Mouse (Mus musculus): Measurements from ENCODE around the gene Syk. TPM values are rescaled to one million over a fixed set of nuclear protein-coding genes. Genes with fewer than 3 reads are reported as not detected.

The Syk gene
- polyA plus RNA-seq, 1 experiment = 55.7 TPM

DNA sequence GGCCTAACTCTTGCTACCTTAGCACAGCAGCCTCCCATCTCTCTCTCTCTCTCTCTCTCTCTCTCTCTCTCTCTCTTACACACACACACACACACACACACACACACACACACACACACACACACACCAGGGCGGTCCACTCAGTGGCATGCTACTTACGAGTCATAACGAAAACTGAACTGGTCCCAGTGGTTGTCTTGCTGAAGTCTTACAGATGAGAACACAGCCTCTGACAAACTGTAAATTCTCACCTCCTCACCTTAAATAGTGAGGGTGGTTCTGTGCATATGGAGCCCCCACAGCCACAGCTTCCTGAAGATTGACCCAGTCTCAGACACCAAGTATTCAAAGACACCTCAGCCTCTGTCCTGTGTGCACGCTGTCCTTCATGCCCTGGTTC lies 8.9 kb downstream of the Syk start:
- peaks cover 93% of the 10 kb centered on the region for H3K36me3 ChIP-seq (replicated peaks; ENCODE audit: low read length)
- H3K4me3 ChIP-seq (replicated peaks) = peak overlapping the region; percentile 67
- H3K27me3 ChIP-seq (replicated peaks) = no peaks in the 10 kb centered on the region
- no peaks in the 10 kb centered on the region for H3K9me3 ChIP-seq
- H3K4me1 ChIP-seq = peaks cover 99% of the 10 kb centered on the region
- TF ChIP-seq FLI1 (IDR thresholded peaks at IDR 0.05; ENCODE audit: low read length) (no peak), GATA1 (IDR thresholded peaks at IDR 0.05; ENCODE audit: borderline replicate concordance, low read length) (no peak)

DNA sequence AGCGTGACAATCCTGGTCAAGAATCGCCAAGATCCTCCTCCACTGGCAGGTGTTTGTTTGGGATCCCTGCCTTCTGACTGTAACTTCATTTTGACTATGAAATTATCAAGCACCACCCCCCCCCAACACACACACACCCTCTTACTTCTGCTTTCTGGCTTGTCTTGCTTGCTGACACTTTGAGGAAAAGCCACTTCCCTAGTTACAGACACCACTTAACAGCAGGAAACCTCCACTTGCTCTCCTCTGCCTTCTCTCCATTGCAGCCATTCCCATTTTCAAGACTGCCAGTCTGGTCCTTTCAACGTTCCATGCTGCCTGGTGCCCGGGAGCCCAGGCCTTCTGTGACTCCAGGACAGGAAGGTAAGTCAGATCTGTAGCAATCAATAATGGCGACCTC lies 13.7 kb downstream of the Syk start:
- H3K36me3 ChIP-seq (replicated peaks; ENCODE audit: low read length) = peaks cover 91% of the 10 kb centered on the region
- H3K9me3 ChIP-seq = no peaks in the 10 kb centered on the region
- no peaks in the 10 kb centered on the region for H3K27me3 ChIP-seq (replicated peaks)
- peaks cover 96% of the 10 kb centered on the region for H3K4me1 ChIP-seq
- H3K4me3 ChIP-seq (replicated peaks) = peak overlapping the region; percentile 94
- no peak for TF ChIP-seq GATA1 (IDR thresholded peaks at IDR 0.05; ENCODE audit: borderline replicate concordance, low read length)
- no peak for TF ChIP-seq FLI1 (IDR thresholded peaks at IDR 0.05; ENCODE audit: low read length)

DNA sequence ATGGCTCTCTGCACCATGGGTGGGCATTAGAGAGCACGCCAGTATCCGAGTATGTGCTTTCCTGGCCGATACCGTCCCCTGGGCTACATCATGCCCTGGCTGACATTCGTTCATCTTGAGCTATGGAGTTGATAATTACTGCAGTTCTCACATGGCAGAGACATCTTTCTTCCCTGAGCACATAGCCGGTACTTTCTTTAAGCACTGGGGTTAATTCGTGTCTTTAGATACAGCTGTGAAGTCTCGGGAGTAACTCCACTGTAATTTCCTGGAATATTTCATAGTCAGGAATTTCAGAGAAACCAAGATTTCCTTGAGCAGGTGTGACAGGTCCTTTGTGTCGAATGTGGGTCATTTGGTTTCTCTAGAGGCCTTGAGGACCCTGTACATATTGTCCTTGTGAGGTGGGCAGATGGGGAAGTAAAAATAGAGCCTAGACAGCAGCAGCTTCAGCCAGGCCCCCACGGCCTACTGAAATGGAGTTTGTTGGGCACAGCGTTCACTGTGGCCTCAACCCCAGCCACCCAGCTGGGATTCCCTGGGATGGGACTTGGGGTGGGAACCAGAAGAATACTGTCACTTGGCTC lies 14.2 kb downstream of the Syk start:
- no peaks in the 10 kb centered on the region for H3K27me3 ChIP-seq (replicated peaks)
- TF ChIP-seq FLI1 (IDR thresholded peaks at IDR 0.05; ENCODE audit: low read length) (no peak), GATA1 (IDR thresholded peaks at IDR 0.05; ENCODE audit: borderline replicate concordance, low read length) (no peak)
- H3K4me1 ChIP-seq = peaks cover 96% of the 10 kb centered on the region
- H3K9me3 ChIP-seq = no peaks in the 10 kb centered on the region
- H3K36me3 ChIP-seq (replicated peaks; ENCODE audit: low read length) = peaks cover 92% of the 10 kb centered on the region
- peak overlapping the region; percentile 94 for H3K4me3 ChIP-seq (replicated peaks)

DNA sequence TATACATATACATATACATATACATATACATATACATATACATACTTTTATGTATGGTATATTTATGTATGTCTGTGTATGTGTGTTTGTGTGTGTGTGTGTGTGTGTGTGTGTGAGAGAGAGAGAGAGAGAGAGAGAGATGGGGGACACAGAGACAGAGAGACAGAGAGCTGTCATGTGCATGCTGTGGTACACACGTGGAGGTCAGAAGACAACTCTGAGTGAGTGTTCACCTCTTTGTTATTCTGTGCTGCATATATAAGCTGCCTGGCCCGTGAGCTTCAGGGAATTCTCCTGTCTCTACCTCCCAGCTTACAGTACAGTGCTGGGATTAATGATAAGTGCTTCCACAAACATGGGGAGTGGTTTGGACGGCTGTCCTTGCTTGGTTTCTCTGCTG lies 15.3 kb downstream of the Syk start:
- peaks cover 93% of the 10 kb centered on the region for H3K36me3 ChIP-seq (replicated peaks; ENCODE audit: low read length)
- no peak for TF ChIP-seq FLI1 (IDR thresholded peaks at IDR 0.05; ENCODE audit: low read length)
- TF ChIP-seq GATA1 (IDR thresholded peaks at IDR 0.05; ENCODE audit: borderline replicate concordance, low read length) = no peak
- peaks cover 97% of the 10 kb centered on the region for H3K4me1 ChIP-seq
- H3K9me3 ChIP-seq = no peaks in the 10 kb centered on the region
- H3K4me3 ChIP-seq (replicated peaks) = peak overlapping the region; percentile 84
- no peaks in the 10 kb centered on the region for H3K27me3 ChIP-seq (replicated peaks)

DNA sequence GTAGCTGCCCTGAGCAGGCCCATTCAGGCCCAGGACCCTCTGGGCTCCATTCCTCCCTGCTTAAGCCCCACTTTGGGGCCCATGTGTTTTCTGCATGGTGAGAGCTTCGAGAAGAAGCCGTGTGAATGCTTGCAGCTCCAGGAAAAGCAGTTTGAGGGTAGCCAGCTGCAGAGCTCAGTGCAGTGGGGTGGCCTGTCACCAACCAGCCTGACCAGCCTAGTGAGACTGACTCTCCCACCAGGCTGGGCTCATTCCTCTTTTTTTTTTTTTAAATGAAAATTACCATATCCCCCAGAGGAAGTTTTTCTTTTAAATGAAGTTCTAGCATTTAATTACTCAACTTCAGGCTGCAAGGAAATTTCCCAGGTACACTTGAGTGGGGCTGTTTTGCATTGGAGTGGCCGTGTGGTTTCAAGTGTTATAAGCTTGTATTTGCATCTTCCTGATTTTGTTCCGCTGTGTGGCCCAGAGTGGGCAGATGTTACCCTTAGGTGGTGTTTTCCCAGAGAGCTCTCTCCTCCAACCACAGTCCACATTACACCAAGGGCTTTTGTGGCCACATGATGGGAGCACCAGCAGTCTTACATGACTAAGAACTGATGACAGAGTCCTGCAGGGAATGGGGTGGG lies 17.2 kb downstream of the Syk start:
- H3K36me3 ChIP-seq (replicated peaks; ENCODE audit: low read length) = peaks cover 93% of the 10 kb centered on the region
- H3K4me1 ChIP-seq = peaks cover 97% of the 10 kb centered on the region
- H3K27me3 ChIP-seq (replicated peaks) = no peaks in the 10 kb centered on the region
- H3K9me3 ChIP-seq = no peaks in the 10 kb centered on the region
- H3K4me3 ChIP-seq (replicated peaks) = peak overlapping the region; percentile 47
- TF ChIP-seq GATA1 (IDR thresholded peaks at IDR 0.05; ENCODE audit: borderline replicate concordance, low read length) (no peak), FLI1 (IDR thresholded peaks at IDR 0.05; ENCODE audit: low read length) (no peak)

DNA sequence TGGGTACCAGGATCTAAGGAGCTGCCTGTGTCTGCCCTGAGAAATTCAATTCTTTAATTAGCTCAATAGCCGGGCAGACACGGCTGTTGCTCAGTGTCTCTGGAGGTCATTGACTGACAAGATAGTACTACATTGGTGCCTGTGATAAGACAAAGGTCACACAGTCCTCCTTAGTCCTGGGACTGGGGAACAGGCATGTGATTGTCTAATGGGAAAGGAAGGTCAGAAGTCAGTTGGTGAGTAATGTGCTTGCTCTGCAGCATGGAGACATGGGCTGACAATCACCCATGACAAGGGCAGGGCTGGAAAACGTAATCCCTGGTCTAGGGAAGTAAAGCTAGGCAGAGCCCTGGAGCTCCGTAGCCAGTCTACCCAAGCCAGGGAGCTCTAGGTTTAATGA lies 19.8 kb downstream of the Syk start:
- peak overlapping the region; percentile 29 for H3K4me3 ChIP-seq (replicated peaks)
- H3K27me3 ChIP-seq (replicated peaks) = no peaks in the 10 kb centered on the region
- TF ChIP-seq GATA1 (IDR thresholded peaks at IDR 0.05; ENCODE audit: borderline replicate concordance, low read length) (no peak), FLI1 (IDR thresholded peaks at IDR 0.05; ENCODE audit: low read length) (no peak)
- H3K4me1 ChIP-seq = peaks cover 97% of the 10 kb centered on the region
- peaks cover 96% of the 10 kb centered on the region for H3K36me3 ChIP-seq (replicated peaks; ENCODE audit: low read length)
- H3K9me3 ChIP-seq = no peaks in the 10 kb centered on the region

DNA sequence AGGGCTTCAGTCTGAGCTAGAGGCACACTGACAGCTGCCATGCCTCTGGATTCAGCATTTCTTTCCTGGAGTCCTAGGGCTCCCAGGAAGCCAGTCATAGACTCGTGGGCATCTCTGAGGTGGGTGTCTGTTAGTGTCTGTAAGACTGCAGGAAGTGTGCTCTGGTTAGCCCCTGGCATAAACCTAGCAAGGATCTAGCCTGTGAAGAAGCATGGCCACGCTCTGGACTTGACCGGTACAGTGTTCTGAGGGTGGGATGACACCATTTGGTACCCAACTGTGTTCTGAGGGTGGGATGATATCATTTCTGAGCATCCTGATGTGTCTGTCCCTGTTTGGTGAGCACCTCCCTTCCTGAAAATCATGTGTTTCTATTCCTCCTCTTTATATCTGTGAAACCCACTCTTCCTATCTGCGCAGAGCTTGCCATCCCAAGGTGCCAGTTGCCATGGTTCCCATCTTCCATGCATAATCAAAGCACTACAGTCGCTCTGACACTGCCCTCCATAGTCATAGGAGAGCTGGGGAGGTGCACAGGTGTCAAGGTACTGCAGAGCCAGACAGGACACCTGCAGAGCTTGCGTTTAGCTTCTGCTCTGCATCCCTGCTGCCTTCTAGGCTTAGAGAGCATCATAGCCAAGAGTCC lies 20.9 kb downstream of the Syk start:
- TF ChIP-seq GATA1 (IDR thresholded peaks at IDR 0.05; ENCODE audit: borderline replicate concordance, low read length) (no peak), FLI1 (IDR thresholded peaks at IDR 0.05; ENCODE audit: low read length) (no peak)
- peaks cover 100% of the 10 kb centered on the region for H3K36me3 ChIP-seq (replicated peaks; ENCODE audit: low read length)
- no peaks in the 10 kb centered on the region for H3K9me3 ChIP-seq
- peaks cover 100% of the 10 kb centered on the region for H3K4me1 ChIP-seq
- H3K4me3 ChIP-seq (replicated peaks) = peak overlapping the region; percentile 82
- no peaks in the 10 kb centered on the region for H3K27me3 ChIP-seq (replicated peaks)

DNA sequence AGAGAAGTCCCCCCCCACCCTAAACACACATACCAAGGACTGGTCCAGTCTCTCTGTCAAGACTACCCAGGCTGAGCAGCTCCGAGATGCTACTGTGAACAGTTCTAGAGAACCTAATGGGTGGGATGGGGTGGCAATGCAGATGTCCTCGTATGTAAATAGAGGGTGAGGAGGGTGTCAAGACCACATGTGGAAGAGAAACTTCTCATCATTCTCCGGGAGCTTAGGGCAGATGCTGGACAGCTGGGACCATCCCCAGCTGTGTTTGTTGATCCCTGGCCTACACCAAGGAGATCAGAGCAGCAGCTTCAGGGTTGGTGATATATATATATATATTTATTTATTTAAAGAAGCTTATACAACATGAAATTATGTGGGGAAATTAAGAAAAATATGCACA lies 22.0 kb downstream of the Syk start:
- Histone ChIP-seq H3K36me3 (replicated peaks; ENCODE audit: low read length) (peaks cover 100% of the 10 kb centered on the region), H3K4me1 (peaks cover 100% of the 10 kb centered on the region), H3K27me3 (replicated peaks) (no peaks in the 10 kb centered on the region), H3K4me3 (replicated peaks) (no peak overlapping the region), H3K9me3 (no peaks in the 10 kb centered on the region)
- TF ChIP-seq FLI1 (IDR thresholded peaks at IDR 0.05; ENCODE audit: low read length) = no peak
- no peak for TF ChIP-seq GATA1 (IDR thresholded peaks at IDR 0.05; ENCODE audit: borderline replicate concordance, low read length)

DNA sequence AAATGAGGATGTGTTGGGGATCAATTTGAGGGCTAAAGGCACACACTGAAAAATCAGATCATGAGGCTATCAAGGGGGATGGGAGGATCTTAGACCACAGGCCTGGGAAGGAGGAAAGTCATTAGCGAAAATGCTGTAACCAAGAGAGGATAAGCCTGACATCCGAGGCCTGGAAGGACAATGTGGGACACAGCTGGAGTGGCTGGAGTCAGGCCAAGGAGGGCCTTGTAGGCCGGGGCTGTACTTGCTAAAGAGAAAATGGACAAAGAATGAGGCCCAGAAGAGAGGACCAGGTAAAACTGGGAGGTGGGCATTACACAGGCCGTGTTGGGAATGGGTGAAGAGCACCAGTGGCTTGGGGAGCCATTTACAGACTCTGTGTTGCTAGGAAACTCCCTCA lies 22.9 kb downstream of the Syk start:
- no peaks in the 10 kb centered on the region for H3K9me3 ChIP-seq
- peaks cover 100% of the 10 kb centered on the region for H3K36me3 ChIP-seq (replicated peaks; ENCODE audit: low read length)
- TF ChIP-seq FLI1 (IDR thresholded peaks at IDR 0.05; ENCODE audit: low read length) (no peak), GATA1 (IDR thresholded peaks at IDR 0.05; ENCODE audit: borderline replicate concordance, low read length) (no peak)
- no peaks in the 10 kb centered on the region for H3K27me3 ChIP-seq (replicated peaks)
- peaks cover 100% of the 10 kb centered on the region for H3K4me1 ChIP-seq
- H3K4me3 ChIP-seq (replicated peaks) = peak overlapping the region; percentile 14

DNA sequence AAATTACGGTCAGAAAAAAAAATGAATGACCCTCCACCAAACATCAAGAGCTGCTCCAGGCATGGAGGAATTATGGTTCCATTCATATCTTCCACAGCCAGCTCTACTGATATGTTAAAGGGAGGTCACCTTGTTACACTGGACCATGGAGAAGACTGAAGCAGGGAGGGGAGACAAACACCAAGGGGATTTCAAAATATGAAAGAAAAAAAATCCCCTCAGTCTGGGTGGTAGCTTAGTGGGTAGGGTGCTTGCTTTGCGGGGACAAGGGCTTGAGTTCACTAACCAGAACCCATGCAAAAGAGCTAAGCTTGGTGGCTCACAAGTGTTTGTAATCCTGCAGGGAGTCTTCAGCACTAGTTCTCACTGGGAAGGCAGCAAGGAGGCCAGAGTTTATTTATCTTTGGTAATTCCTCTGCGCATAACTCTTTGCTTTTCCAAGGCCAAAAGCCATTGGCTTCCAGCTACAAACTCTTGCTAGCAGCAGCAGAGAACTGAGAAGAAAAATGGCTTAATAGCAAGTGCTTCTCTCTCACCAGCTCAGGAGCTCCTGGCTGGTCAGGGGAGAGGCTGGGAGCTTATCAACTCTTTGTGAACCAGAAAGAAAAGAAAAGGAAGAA lies 23.8 kb downstream of the Syk start:
- Histone ChIP-seq H3K27me3 (replicated peaks) (no peaks in the 10 kb centered on the region), H3K4me3 (replicated peaks) (no peak overlapping the region), H3K9me3 (no peaks in the 10 kb centered on the region), H3K4me1 (peaks cover 100% of the 10 kb centered on the region), H3K36me3 (replicated peaks; ENCODE audit: low read length) (peaks cover 100% of the 10 kb centered on the region)
- no peak for TF ChIP-seq FLI1 (IDR thresholded peaks at IDR 0.05; ENCODE audit: low read length)
- no peak for TF ChIP-seq GATA1 (IDR thresholded peaks at IDR 0.05; ENCODE audit: borderline replicate concordance, low read length)

All from megakaryocyte, embryonic 14.5 days (primary cell).